Mouse (Mus musculus): ENCODE results near the gene Cyb561d1.
A peak's percentile ranks its signal among the peaks of the same experiment; 100 is the strongest.
"Not testable (repeated sequence)": the region's sequence is repeated elsewhere in the genome, so short reads cannot be mapped to it uniquely, and the experiment has no call there.

Gene Cyb561d1

GRCm38 (mm10) chr3:108200329-108201323 is at the start of gene Cyb561d1:
Gene Cyb561d1, minus strand, starts transcription at chr3:108201212.
- DNase-seq, result peak; percentile 85 to 86

- DNase-seq, result no peak
Measured at GRCm38 (mm10) chr3:108246857-108247256, 45.8 kb upstream of the Cyb561d1 start.

GRCm38 (mm10) chr3:108241243-108241839 is 40.3 kb upstream of the Cyb561d1 start:
- DNase-seq, result no peak

- not testable (repeated sequence) for DNase-seq
Measured at GRCm38 (mm10) chr3:108237474-108238102, 36.6 kb upstream of the Cyb561d1 start.

- no peak for DNase-seq
Measured at GRCm38 (mm10) chr3:108231646-108232045, 30.6 kb upstream of the Cyb561d1 start.

GRCm38 (mm10) chr3:108227521-108227920 is 26.5 kb upstream of the Cyb561d1 start:
- DNase-seq, result no peak

- DNase-seq, result no peak
Measured at GRCm38 (mm10) chr3:108226558-108227350, 25.7 kb upstream of the Cyb561d1 start, which contains the start of gene Sypl2. Gene Sypl2, minus strand, starts transcription at chr3:108226648.

GRCm38 (mm10) chr3:108225711-108226557 is 24.9 kb upstream of the Cyb561d1 start:
- DNase-seq, result no peak

- no peak for DNase-seq
Measured at GRCm38 (mm10) chr3:108220661-108221060, 19.6 kb upstream of the Cyb561d1 start.

- DNase-seq, result no peak
Measured at GRCm38 (mm10) chr3:108214734-108215133, 13.7 kb upstream of the Cyb561d1 start.

- DNase-seq, result peak in 1 of 2 experiments; percentile 13
Measured at GRCm38 (mm10) chr3:108212406-108212805, 11.4 kb upstream of the Cyb561d1 start.

- peak in 1 of 2 experiments; percentile 36 for DNase-seq
Measured at GRCm38 (mm10) chr3:108211845-108212244, 10.8 kb upstream of the Cyb561d1 start.

GRCm38 (mm10) chr3:108210771-108211139 is 9.7 kb upstream of the Cyb561d1 start, which contains the start of gene Atxn7l2:
Gene Atxn7l2, minus strand, starts transcription at chr3:108210934.
- peak in 1 of 2 experiments; percentile 70 for DNase-seq

- DNase-seq, result peak; percentile 95
Measured at GRCm38 (mm10) chr3:108209946-108210770, 9.1 kb upstream of the Cyb561d1 start.

- no peak for DNase-seq
Measured at GRCm38 (mm10) chr3:108209536-108209935, 8.5 kb upstream of the Cyb561d1 start.

- DNase-seq, result peak in 1 of 2 experiments; percentile 7
Measured at GRCm38 (mm10) chr3:108209001-108209400, 8.0 kb upstream of the Cyb561d1 start.

- peak in 1 of 2 experiments; percentile 5 for DNase-seq
Measured at GRCm38 (mm10) chr3:108206731-108207375, 5.8 kb upstream of the Cyb561d1 start.

- DNase-seq, result no peak
Measured at GRCm38 (mm10) chr3:108205601-108206000, 4.6 kb upstream of the Cyb561d1 start.

- no peak for DNase-seq
Measured at GRCm38 (mm10) chr3:108204470-108204869, 3.5 kb upstream of the Cyb561d1 start.
